Mouse (Mus musculus) Muller cell, postnatal 12 days (primary cell): ENCODE measurements around the gene Erc2.

Experiments
- DNase-seq: peaks from one replicate; pipeline ENCODE4 v3.0.0-alpha.2; 2015; ENCODE audit errors: inconsistent ontology term

Gene Erc2

DNA sequence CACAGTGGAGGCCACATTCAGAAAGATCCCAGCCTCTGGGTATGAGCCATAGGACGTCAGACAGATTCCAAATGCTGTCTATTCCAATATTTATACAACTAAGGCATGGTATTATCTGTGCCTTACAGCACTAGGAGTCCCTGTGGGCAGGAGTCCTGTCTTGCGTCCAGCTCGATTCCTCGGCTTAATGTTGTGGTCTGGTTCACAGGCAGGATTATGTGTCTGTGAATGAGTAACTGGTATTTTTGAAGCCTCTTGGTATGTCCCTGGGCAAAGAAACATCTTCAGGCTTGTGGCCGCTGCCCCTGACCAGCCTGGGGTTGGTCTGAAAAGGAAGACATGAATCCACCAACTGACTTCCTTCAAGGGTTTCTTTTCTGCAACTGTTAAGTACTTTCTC, 153.1 kb downstream of the Erc2 start:
- peak; percentile 26 for DNase-seq

DNA sequence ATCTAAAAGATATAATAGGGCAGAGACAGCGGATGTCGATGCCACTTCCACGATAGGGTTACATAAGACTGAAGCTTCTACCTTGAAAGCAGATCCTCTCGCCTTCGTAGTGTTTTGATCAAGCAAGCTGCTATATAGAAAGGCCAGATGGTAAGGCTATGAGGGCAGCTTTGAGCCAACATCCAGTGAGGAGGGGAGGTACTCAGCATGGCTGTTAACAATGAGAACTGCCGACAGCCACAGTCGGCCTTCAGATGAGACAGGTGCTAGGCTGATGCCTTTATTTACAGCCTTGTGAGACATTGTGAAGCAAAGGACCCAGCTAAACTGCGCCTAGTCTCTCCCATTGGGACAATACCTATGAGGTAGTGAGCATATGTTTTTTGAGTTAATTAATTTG, 156.3 kb downstream of the Erc2 start:
- DNase-seq = no peak

DNA sequence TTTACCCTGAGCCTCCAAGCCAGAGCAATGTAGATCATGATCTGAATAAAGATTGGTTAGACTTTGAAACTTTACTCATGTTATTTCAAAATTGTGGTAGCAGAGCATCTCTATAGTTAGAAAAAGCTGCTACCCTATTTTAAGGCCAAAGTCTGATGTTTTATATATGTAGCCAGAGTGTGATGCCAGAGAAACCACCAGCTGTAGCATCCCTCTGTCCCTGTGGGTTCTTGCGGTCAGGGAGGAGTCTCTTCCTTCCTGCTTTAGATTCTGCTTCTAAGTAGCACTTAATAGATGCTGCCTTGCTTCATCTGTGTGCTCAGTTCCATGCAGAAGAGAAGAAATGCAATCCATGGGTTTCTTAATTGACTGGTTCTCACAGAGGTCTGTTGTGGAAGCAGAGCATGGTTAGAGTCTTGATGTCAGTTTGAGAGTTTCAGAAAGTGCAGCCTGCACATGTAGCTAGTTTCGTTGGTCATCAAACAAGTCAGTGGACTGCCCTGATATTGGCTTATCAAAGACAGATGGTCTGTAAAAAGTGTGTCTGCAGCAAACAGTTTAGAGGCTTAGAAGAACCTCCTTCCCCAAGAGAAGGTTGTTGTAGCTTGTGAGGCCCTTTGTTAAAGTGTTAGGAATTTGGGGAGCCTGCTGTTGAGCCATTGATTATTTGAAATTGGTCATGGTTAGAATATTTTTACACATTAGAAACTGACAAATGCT, 156.9 kb downstream of the Erc2 start:
- no peak for DNase-seq

DNA sequence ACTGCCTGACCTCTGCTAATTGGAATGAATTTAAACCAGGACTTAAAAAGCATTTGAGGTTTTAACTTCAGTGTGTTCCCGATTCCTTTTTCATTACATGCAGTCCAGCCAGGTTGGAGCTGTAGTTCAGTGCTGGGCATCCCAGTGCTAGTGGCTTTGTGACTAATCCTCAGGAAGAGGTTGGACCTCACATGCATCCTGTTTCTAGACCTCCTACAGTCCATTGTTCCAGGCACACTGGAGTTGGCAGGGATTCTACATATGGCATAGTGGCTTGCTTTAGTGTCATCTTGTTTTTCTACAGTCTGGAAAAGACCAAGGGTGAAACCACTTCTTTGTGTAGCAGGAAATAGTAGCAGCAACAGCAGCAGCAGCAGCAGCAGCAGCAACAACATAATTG, 159.0 kb downstream of the Erc2 start:
- peak; percentile 57 for DNase-seq

DNA sequence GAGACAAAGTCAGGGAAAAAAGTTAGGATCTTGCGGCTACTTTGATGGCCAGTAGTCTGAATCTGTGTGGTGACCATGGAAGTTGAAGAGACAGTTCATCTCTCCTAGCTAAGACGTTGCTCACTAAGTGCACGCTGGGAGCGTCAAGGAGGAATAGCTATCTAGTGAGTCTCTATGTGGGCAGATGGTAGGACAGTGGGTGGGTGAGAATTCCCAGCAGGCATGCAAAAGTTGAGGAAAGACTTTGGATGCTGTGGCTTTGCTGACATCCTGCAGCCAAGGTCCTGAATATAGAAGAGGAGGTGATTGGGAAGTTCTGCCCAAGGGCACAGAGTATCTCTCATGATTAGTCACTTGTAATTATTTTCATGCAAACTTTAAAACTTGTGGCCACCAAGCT, 162.6 kb downstream of the Erc2 start:
- DNase-seq = no peak

DNA sequence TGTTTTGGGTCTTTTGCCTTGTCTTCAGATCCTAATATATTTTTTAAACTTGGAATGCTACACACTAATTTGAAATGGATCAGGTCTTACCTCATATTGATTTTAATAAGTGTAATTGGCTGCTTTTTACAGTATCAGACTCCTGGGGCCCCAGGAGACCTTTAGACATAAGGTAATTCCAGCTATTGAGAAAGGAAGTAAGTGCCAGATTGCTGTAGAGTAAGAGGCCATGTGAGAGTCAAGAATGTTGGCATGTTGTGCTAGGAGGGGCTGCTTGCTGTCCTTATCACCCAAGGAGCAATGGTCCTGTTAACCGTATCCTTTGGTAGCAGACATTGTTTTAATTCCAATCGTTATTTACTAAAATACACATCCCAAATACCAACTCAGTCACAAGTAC, 163.3 kb downstream of the Erc2 start:
- no peak for DNase-seq

DNA sequence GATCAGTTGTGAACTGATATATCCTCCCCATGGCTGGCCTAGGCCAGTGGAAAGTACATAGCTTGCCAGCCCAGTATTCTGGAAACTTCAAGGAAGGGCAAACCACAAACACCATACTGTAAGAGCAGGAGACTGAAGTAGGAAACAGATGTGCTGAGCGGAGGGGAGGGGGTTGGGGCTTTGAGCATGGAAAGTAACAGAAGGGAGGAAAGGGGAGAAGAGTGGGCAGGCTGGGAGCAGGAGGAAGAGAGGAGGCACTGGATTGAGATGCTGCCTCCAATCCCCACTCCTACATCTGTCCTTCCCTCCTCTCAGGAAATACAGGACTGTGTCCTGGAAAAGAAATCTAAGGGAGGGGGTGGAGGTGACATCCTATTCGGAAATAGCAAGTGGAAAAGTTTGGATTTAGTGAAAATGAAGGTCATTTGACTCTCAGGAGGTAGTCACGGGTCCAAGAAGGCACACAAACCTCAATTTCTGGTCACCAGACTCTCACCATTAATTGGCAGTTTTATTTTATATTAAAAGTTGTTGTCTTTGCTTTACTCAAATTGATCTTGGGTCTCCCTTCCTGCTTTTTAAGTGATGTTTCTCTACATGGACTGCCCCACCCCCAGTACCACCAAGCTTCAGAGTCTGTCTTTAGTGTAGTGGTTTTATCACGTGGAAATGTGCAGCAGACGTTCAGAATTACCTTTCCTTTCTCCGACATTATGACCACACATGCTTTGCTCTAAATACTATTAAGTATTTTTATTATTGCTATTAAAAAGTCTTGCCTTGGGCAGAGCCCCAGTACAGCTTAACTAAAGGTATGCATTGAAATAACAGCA, 167.1 kb downstream of the Erc2 start:
- no peak for DNase-seq

DNA sequence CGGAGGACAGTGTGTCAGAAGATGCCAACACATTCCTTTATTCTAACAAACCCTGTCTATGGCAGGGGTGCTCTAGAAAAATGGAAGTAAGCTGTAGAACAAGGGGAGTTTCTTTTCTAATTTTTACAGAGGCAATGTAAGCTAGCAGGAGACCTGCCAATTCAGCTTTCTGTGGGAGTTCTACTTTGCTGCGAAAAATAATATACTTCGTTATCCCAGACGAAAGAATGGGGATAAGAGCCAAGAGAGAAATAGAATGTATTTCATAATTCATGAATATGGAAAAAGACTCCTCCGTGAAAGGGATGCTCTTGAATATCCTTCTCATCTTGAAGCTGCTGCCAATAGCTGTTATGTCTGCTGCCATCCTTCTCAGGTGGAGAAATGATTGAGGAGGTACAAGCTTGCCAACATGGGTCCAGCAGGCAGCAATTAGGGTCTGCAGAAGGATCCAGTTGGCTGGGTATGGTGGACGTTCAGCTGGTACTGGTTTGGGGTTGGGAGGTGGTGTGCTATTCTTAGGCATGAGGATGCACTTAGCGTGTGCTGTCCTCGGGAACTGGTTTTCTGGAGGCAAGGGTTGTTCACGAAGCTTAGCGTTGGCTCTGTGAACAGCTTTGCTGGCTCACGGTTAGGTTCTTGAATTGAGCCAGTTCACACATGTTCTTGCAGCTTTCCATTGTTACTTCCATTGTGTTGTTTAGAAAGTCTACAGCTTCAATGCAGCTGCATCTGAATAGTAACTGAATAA, 176.1 kb downstream of the Erc2 start:
- DNase-seq = no peak

DNA sequence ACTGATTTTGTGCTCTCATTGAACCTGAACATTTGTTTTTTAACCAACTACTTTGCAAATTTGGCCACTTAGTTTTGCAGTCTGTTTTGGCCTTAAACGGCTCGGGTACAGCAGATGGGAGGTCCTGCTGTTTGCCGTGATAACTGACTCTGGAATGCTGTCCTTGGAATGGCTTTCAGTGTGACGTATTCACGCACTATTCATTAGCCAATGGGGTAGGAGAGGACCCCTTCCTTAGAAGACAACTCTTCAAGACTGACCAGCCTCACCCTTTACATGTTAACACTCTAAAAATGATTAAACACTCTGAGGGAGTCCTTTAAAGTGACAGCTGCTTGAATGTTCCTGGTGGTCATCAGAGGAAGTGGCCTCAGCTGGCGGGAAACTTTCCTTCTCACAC, 178.5 kb downstream of the Erc2 start:
- DNase-seq = no peak

DNA sequence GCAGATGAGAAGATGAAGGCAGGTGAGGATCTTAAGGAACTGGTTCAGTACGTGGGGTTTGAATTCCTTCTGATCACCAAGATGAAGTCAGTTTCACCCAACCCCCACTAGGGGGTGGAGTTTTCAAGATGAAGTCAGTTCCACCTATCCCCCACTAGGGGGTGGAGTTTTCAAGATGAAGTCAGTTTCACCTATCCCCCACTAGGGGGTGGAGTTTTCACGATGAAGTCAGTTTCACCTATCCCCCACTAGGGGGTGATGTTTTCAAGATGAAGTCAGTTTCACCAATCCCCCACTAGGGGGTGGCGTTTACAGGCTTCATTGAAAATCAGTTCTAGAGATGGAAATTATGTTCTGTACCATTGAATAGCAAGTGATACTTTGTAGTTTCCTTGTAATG, 181.7 kb downstream of the Erc2 start:
- peak; percentile 28 for DNase-seq

DNA sequence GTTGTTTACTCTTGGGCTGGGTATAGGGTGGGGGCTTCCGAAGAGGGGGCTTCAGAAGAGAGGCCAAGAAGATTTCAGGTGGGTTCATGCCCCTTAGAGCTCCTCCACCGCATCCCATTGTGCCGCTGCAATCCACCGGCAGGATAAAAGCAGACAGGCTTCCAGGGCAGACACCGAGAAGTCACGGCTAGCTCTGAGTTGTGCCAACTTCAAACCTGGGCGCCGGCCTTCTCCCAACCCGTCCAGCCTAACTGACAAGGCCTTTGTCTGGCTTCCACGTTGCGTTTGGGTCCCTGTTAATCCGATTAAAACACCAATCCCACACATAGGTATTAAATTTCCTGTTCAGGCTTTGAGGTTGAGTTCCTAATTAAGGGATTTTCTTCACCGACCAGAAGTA, 182.8 kb downstream of the Erc2 start:
- DNase-seq = no peak

DNA sequence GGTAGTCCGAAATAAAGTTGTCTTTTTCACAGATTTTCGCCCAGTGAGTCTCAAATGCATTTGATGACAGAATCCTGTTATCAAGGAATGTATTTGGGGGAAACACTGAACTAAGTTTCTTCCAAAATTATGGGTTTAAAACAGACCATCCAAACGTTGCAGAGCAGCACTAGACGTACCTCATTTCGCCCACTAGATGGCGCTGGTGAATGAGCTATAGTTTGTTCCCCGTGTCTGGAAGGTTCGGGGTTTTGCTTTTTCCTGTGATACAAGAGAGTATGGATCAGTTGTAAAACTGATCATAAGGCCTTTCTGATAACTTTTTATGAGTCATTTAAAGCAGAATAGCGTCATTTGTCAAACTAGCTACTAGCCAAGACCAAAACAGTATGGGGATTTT, 185.9 kb downstream of the Erc2 start:
- peak; percentile 24 for DNase-seq

DNA sequence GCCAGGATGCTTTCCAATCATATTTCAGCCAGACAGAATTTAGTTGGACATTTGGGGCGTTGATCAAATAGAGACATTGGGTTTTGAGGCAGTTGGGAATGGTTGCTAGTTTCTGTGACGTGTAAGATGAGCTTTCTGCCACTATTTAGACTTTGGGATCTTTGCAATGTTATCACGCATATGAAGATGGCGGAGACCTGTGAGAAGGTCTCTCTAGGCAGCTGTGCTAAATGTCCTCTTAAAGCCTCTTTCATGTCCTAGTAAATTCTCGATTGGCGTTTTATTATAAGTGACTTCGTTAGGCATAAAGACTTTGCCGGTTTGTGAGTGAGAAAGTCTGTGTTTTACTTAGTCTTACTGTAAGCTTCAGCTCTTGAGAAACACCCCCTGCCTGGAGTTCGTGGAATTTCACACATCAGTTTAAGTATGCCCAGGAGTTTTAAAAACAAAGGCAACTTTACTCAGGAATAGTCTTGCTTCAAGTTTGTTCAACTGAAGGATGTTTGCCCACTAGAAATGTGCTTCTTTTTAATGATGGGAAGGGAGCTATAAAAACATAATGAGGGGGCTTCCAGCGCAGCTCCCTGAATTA, 186.4 kb downstream of the Erc2 start:
- DNase-seq = no peak

DNA sequence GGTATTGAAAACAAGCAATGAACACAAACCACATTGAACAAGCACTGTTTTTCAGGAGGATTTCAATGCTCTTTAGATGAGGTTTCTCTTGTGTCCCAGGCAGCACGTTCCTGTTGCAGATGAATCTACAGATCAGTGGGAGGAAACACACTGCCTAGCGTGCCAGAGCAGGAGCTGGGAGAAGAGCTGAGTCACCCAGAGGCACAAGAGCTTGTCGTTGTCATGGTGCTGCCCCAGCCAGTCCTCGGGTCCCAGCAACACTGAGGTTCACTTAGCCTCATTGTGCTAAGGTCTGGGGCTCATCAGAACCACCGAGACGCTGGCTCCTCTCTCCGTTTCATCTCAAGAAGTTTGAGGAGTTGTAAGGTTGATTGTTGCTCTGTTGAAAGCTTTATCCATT, 188.6 kb downstream of the Erc2 start:
- DNase-seq = peak; percentile 75

DNA sequence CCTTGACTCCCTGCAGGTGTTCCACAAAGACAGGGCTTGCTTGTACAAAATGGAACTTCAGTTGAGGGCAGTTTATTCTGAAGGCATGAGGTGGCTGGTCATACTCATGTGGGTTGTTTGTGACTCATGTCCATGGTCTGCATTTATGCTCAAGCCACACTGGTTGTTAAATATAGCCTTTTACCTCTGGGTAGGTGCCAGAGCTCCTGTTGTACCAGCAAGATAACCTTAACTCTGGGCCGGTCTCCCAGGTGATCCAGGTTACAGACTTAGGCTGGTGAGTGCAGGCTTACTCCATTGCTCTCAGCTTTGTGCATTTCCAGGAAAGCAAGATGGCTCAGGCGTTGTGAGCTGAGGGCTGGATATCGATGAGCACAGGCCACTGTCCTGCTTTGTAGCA, 189.4 kb downstream of the Erc2 start:
- no peak for DNase-seq

DNA sequence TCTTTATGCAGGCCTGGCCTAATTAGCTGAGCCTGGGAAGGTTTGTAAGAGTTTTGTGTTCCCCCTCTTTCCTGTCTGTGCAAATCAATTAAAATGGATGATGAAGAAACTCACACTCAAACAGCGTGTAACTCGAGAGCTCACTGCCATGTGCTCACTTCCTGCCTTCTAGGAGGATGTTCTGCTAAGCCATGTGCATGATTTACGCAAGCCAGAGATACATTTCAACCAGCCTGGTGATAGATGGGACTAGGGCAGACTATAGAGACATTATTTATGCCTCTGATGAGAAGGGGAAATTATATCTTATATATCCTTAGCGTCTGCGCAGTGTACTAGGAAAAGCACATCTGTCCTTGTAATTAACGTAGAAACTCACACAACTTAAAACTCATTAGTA, 193.5 kb downstream of the Erc2 start:
- DNase-seq = no peak

DNA sequence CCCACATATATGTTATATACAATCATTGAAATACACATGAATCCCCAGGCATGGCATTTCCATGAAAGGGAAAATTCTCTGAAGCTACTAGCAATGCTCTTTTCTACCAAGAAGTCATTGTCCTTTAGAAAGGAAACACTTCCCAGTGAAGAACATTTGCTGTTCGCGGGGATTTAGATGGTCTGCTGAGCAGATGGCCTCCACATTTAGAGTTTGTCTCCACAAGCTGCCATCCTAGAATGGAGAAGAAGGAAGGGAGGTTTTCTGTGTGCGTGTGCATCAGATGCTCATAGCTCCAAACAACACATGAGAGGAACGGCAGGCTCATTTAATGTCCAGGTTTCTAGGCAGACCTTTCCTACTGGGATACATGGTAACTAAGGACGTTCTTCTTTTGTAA, 196.8 kb downstream of the Erc2 start:
- DNase-seq = no peak

DNA sequence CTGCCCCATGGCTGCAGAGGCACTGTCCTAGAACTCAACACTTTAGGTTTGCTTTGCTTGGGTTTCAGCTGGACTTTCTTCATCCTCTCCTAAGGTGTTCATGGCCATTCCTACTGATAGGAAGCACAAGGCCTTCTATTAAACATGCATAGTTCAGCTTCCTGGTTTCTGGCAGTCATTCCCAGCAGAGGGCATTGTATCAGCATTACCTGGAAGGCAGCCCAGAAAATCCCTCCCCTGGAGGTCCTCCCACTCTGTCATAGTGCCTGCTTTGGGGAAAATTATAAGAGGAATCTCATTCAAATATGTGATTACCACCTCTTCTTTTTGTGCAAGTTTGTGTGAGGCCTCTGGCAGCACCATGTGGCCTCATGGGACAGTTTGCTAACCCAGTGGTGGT, 199.6 kb downstream of the Erc2 start:
- DNase-seq = peak; percentile 79

DNA sequence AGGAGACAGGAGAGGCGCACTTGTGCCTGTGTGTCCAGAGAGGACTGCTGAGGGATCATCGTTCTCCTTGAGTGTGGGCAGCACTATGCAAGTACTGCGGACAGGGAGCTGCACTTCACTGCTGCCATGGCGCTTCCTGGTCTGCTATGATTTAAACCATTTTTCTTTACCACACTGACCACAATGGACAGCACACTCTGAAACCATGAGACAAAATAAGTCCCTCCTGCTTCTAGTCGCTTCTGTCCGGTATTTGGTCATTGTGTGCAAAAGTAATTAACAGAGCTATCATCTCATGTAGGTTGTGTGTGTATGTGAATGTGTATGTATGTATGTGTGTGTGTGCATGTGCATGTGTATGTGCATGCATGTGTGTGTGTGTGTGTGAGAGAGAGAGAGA, 200.3 kb downstream of the Erc2 start:
- DNase-seq = no peak

DNA sequence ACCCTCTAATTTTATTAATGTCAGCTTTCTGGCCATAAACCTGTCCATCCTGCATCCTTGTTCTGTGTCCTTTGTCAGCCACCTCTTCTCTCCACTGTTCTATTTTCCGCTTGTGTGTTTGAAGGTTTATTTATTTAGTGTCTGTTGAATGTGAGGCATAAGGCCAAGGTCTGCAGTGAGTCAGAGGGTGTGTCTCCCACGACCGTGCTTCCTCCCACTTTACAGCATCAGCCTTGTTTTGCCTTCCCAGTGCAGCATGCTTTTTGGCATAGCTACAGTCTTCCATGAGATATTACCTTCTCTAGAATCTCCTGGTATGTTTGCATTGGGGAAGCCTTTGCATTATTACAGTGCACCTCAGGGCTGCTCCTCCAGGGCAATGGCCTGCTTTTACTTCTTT, 200.8 kb downstream of the Erc2 start:
- DNase-seq = peak; percentile 75

DNA sequence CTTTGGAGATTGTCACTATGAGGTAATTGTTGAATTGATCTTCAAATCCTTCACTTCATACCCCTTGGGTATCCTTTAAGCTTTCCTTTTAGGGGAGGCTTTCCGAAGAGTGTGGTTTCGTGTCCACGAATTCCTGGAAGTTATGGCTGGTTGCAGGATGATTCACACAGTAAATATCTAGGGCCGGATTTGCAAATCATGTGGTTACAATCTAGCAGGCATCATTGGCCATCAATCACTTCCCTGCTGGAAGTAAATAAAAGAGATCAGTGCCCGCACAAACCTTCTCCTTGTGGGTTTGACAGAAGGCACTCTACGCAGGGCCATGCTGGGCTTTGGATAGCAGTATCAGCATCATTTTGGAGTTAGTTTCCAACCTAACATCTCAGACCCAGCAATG, 201.7 kb downstream of the Erc2 start:
- peak; percentile 78 for DNase-seq

DNA sequence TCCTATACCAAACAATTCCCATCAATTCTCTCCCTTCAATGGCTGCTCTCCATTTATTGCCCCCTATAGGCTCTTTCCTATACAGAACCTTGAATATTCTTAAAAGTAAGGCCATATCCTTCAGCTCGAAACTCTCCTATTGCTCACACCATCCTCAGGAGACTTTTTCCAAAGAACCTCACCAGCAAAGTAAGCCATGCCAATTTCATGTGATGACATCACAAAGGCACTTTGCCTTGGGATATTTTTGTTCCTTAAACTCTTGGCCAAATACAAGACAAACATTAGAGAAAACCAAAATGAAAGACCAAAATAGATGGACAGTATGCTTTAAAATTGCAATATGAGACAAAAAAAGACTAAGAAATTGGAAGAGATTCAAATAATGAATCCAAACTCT, 204.6 kb downstream of the Erc2 start:
- DNase-seq = no peak
